Mouse (Mus musculus) lung, adult 2 months (tissue): ENCODE results near the gene Acta2. TPM values are rescaled to one million over a fixed set of nuclear protein-coding genes. Genes with fewer than 3 reads are reported as not detected.
A peak's percentile ranks its signal among the peaks of the same experiment; 100 is the strongest.

Source experiments
- DNase-seq: peaks from one replicate; pipeline ENCODE4 v3.0.0; 2022
- H3K4me1 ChIP-seq: fragments of 200-500 bp; 2 replicates; pipeline ENCODE4 v1.6.1; 2011; ENCODE audit warnings: low read length; ENCODE audit not compliant: control insufficient read depth, insufficient read depth
- H3K4me3 ChIP-seq: fragments of 200-500 bp; replicated peaks from 2 replicates; pipeline ENCODE3; 2011; ENCODE audit warnings: low read depth, mild to moderate bottlenecking, control low read depth, low read length; ENCODE audit errors: extremely low read depth
- CTCF ChIP-seq: fragments of 200-500 bp; IDR thresholded peaks from 2 replicates; pipeline ENCODE4 v1.5.1; 2011; ENCODE audit warnings: mild to moderate bottlenecking, low read length, control low read depth; ENCODE audit not compliant: insufficient read depth
- POLR2A ChIP-seq: fragments of 200-500 bp; IDR thresholded peaks from 2 replicates; pipeline ENCODE4 v1.6.1; 2011; ENCODE audit warnings: low read depth, mild to moderate bottlenecking, control low read depth, low read length, borderline replicate concordance; ENCODE audit errors: extremely low read depth
- WGBS: fragments of 180-500 bp; shearing (Covaris S2); methylation state at CpG from one replicate; pipeline ENCODE4 v1.1.7; 2018; 5-methylcytosine and 5-hydroxymethylcytosine counted together
- polyA plus RNA-seq: library from polyadenylated mRNA; depleted of rRNA; stranded (reverse); fragments of >200 nt; gene quantifications from 2 replicates; pipeline ENCODE4 v1.2.3, GENCODE M21; 2012

Acta2 gene
- polyA plus RNA-seq, 1 experiment, result 584 TPM

- Histone ChIP-seq H3K4me3 (peak overlapping the region; percentile 32), H3K4me1 (no peaks in the 10 kb centered on the region; the same call in none of the 2 replicates)
- no peak for DNase-seq
- WGBS, result 27% methylated on average over 14 of the region's 14 CpGs
- no peak for TF ChIP-seq CTCF
- no peak for TF ChIP-seq POLR2A
These were observed 1.1 kb downstream of the Acta2 start for GRCm38 (mm10) chr19:34254101-34254879.

DNA sequence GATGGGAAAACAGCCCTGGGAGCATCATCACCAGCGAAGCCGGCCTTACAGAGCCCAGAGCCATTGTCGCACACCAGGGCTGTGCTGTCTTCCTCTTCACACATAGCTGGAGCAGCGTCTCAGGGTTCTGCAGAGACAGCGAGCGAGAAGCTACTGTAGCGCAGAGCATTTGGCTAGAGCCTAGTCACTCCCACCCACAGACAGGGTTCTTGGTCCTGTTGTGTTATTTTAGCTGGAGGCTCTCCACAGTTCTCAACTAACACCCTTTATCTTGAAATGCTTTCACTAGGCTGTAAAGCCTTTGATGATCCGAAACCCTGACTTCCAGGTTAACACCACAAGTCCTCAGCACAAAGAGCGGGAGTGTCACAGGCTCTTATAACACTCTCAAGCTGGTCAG is 2.9 kb downstream of the Acta2 start:
- TF ChIP-seq CTCF, result no peak
- no peak for TF ChIP-seq POLR2A
- no peaks in the 10 kb centered on the region; the same call in none of the 2 replicates for H3K4me1 ChIP-seq
- H3K4me3 ChIP-seq, result no peak overlapping the region
- DNase-seq, result no peak
- 69% methylated on average over 9 of the region's 9 CpGs for WGBS

- H3K4me1 ChIP-seq, result no peaks in the 10 kb centered on the region; the same call in none of the 2 replicates
- TF ChIP-seq CTCF (no peak), POLR2A (no peak)
- no peak for DNase-seq
- H3K4me3 ChIP-seq, result no peak overlapping the region
- 64% methylated on average over 2 of the region's 2 CpGs for WGBS
These were observed 3.5 kb downstream of the Acta2 start for GRCm38 (mm10) chr19:34251900-34252299.

DNA sequence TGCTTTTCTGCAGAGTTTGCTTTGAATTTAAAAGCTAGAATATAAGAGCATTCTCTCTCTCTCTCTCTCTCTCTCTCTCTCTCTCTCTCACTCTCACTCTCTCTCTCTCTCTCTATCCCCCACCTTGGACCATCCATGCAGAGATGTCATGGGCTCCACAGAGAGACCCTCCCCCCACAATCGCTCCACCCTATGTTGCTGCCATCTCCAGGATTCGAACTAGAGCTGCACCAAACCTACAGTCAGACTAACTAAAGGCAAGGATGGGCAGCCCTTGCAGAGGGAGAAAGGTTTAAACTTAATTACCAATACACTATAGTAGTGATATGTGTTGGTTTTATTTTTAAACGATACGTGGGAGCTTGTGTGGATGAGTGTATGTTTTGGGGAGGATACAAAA is 4.8 kb downstream of the Acta2 start:
- TF ChIP-seq CTCF (no peak), POLR2A (no peak)
- 85% methylated on average over 4 of the region's 4 CpGs for WGBS
- no peak for DNase-seq
- H3K4me3 ChIP-seq, result no peak overlapping the region
- H3K4me1 ChIP-seq, result no peaks in the 10 kb centered on the region; the same call in 1 of the 2 replicates

GRCm38 (mm10) chr19:34248558-34248957 is 6.8 kb downstream of the Acta2 start:
- 58% methylated on average over 5 of the region's 5 CpGs for WGBS
- peaks cover 4% of the 10 kb centered on the region for H3K4me1 ChIP-seq
- TF ChIP-seq CTCF (no peak), POLR2A (no peak)
- DNase-seq, result no peak
- H3K4me3 ChIP-seq, result no peak overlapping the region

- TF ChIP-seq POLR2A (no peak), CTCF (peak; percentile 17; the same call in 1 of the 2 replicates)
- DNase-seq, result peak; percentile 42
- WGBS, result 9% methylated on average over 6 of the region's 6 CpGs
- no peak overlapping the region for H3K4me3 ChIP-seq
- peaks cover 4% of the 10 kb centered on the region for H3K4me1 ChIP-seq
These were observed 11.3 kb downstream of the Acta2 start for GRCm38 (mm10) chr19:34244056-34244455.

DNA sequence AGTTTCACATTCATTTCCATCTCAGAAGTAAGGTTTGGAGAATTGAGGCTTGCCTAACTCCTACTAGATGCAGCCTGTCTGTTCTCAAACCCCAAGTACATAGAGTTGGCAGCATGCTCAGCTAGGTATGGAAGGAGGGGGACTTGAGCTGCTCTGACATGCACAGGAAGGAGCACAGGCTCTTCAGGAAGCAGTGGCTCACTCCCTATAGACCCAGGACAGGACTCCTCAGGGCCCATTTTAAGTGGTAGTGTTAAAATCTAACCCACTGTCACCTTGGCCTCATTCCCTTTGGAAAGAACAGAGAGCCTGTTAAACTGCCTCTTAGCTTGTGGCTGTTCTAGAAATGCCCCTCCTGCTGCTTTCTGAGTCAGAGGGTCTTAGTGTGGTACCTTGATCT is 12.5 kb downstream of the Acta2 start:
- DNase-seq, result no peak
- no peak overlapping the region for H3K4me3 ChIP-seq
- TF ChIP-seq POLR2A (no peak), CTCF (no peak)
- H3K4me1 ChIP-seq, result peaks cover 4% of the 10 kb centered on the region

DNA sequence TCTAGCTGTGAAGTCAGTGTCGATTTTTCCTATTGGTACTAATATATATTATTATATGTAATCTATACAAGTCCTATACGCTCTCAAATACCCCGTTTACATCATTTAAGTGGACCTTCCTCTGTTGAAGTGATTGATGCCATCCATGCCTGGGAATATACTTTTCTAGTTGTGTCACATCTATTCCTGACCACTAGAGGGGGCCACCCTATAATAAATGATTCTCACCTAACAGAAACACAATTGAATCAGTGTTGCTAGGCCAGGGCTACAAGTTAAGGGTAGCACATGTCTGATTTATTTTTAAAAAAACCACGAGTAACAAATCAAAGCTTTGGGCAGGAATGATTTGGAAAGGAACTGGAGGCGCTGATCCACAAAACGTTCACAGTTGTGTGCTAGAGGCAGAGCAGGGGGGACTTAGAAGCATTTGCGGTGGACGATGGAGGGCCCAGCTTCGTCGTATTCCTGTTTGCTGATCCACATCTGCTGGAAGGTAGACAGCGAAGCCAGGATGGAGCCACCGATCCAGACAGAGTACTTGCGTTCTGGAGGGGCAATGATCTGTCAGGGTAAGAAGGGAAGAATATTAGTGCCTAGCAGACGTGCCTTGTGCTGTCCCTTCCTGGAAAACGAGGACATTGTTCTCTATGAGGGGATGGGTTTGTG is 14.0 kb downstream of the Acta2 start:
- H3K4me3 ChIP-seq, result no peak overlapping the region
- WGBS, result 67% methylated on average over 15 of the region's 15 CpGs
- peaks cover 4% of the 10 kb centered on the region for H3K4me1 ChIP-seq
- no peak for DNase-seq
- TF ChIP-seq CTCF (peak; percentile 41; the same call in 1 of the 2 replicates), POLR2A (no peak)

DNA sequence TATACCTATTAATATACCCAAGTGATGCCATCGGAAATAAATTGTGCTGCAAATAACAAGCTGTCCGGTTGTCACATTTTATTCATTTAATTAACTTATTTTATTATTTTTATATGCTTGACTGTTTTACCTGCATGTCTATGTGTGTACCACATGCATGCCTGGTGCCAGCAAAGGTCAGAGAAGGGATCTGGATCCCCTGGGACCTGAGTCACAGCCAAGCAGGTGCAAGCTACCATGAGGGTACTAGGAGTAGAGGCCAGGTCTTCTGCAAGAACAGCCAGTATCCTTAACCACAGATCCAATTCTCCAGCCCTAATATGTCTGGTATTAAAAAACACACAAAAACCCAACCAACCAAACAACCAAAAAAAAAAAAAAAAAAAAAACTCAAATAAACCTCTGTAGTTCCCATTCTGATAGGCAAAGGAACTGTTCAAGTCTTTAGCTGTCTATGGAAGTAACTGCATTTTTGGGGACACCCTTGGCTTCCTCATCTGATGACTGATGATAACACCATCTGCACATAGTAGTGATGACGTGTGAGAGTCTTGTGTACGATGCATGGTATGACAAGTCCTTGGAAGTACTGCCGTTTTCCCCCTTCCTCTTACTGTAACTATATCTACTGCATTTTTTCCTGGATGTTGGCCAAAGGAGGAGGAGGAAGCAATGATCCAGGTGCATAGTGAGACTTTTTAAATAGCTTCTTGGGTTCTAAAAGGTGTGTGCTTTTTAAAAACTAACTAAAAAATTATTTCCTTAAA is 14.9 kb downstream of the Acta2 start:
- Histone ChIP-seq H3K4me1 (peaks cover 4% of the 10 kb centered on the region), H3K4me3 (no peak overlapping the region)
- TF ChIP-seq POLR2A (no peak), CTCF (no peak)
- DNase-seq, result no peak
- WGBS, result 82% methylated on average over 5 of the region's 5 CpGs
